In genomic region chr6:113388960-113389359, GRCm38 (mm10) we compare ENCODE assay signal across 10 mouse cellular contexts. TPM values are rescaled to one million over a fixed set of nuclear protein-coding genes. Genes with fewer than 3 reads are reported as not detected.
DNase-seq lines count a peak whose midpoint lies in the region; ATAC-seq and TF ChIP-seq lines count a peak whose summit lies in the region.
"Had no signal": no experiment of that assay in that cellular context is flagged by ENCODE, and none has a peak within 500 bp of the region (broad histone marks: within the 10 kb centered on the region; RNA-seq: fewer than 3 reads in every experiment).

TSS of gene Ttll3 (plus strand) at chr6:113389260.

- peaks cover 62% of the 10 kb centered on the region for H3K36me3 ChIP-seq in stomach, embryonic 15.5 days
- H3K36me3 ChIP-seq in stomach, postnatal 0 days (ENCODE audit: control insufficient read depth, insufficient read depth, low read length): peaks cover 34% of the 10 kb centered on the region

- DNase-seq in layer of hippocampus, adult 8-10 months (ENCODE audit: low spot score in 2 of 2): no peak
- no peak for DNase-seq in layer of hippocampus, adult 11-12 months (ENCODE audit: low spot score)
- DNase-seq in stomach, postnatal 0 days (ENCODE audit: low spot score): no peak
- DNase-seq in ovary, postnatal 14 days (ENCODE audit: low spot score): no peak
- no peak for DNase-seq in urinary bladder, adult 2 months (ENCODE audit: low spot score)
- DNase-seq: cerebellum, adult 18-20 months had no signal

- no peaks in the 10 kb centered on the region for H3K9me3 ChIP-seq in stomach, embryonic 15.5 days
- no peaks in the 10 kb centered on the region for H3K9me3 ChIP-seq in stomach, postnatal 0 days (ENCODE audit: control insufficient read depth, low read length)
- H3K9me3 ChIP-seq: heart, embryonic 13.5 days had no signal

- 67% methylated on average over 8 of the region's 8 CpGs for WGBS in stomach, embryonic 15.5 days
- WGBS in stomach, postnatal 0 days: 60% methylated on average over 8 of the region's 8 CpGs

- no peak for TF ChIP-seq EP300 in stomach, postnatal 0 days (optimal IDR thresholded peaks at IDR 0.05)

- H3K4me1 ChIP-seq in stomach, embryonic 15.5 days: peaks cover 11% of the 10 kb centered on the region
- peaks cover 3% of the 10 kb centered on the region; the same call in 1 of the 2 replicates for H3K4me1 ChIP-seq in stomach, postnatal 0 days (replicated peaks; ENCODE audit: control insufficient read depth, insufficient read depth)

- 0 out of 2 replicates have a peak within 1 kb of the TSS, but pooled peaks have one; percentile 3 for H3K27ac ChIP-seq in stomach, embryonic 15.5 days
- no peak within 1 kb of the TSS for H3K27ac ChIP-seq in stomach, postnatal 0 days (replicated peaks)
- H3K27ac ChIP-seq: heart, embryonic 13.5 days had no signal

- TF ChIP-seq CTCF in stomach, postnatal 0 days (IDR thresholded peaks at IDR 0.05; ENCODE audit: low read depth): no peak

- no peak within 1 kb of the TSS for H3K4me3 ChIP-seq in stomach, embryonic 15.5 days (replicated peaks)
- no peak within 1 kb of the TSS for H3K4me3 ChIP-seq in stomach, postnatal 0 days (ENCODE audit: low read depth, low read length)
- H3K4me3 ChIP-seq: heart, embryonic 13.5 days had no signal

- no peaks in the 10 kb centered on the region for H3K27me3 ChIP-seq in stomach, embryonic 15.5 days (replicated peaks)
- H3K27me3 ChIP-seq in stomach, postnatal 0 days (ENCODE audit: control insufficient read depth, insufficient read depth, low read length): no peaks in the 10 kb centered on the region
- H3K27me3 ChIP-seq: heart, embryonic 13.5 days had no signal

- ATAC-seq in stomach, embryonic 15.5 days (ENCODE audit: insufficient read depth, low FRiP score, low read depth): no peak
- no peak for ATAC-seq in stomach, postnatal 0 days (ENCODE audit: low FRiP score, low TSS enrichment)
- ATAC-seq in inflammation-experienced regulatory T-cells, adult 6 months: no peak
- ATAC-seq: intestine, postnatal 0 days had no signal

- no peak within 1 kb of the TSS for H3K9ac ChIP-seq in stomach, embryonic 15.5 days
- H3K9ac ChIP-seq in stomach, postnatal 0 days (ENCODE audit: low read length): no peak within 1 kb of the TSS
- H3K9ac ChIP-seq: heart, embryonic 13.5 days had no signal

- no peak within 1 kb of the TSS for H3K4me2 ChIP-seq in stomach, embryonic 15.5 days
- no peak within 1 kb of the TSS for H3K4me2 ChIP-seq in stomach, postnatal 0 days (replicated peaks; ENCODE audit: low read depth)
- H3K4me2 ChIP-seq: heart, embryonic 13.5 days had no signal

RNA-seq across cellular contexts. Expression of gene Ttll3, which starts in this region (rescaled TPM):
- 10 to 100 TPM; 17.2 to 21.6 (median 19.6) TPM for total RNA-seq in layer of hippocampus, adult 8-10 months (2022)
- 2.9 and 3.2 TPM in 2 replicates for polyA plus RNA-seq in stomach, embryonic 15.5 days (2015; fragmentation: Nextera tagmentation; extraction: Ambion mirVana)
- 1.2 TPM in 2 replicates for polyA plus RNA-seq in stomach, postnatal 0 days (2015; fragmentation: Nextera tagmentation; extraction: Ambion mirVana)
- 10 to 100 TPM in 2 of 3 experiments, 1 to 10 TPM in 1; 6.6 to 18.5 (median 16.4) TPM for polyA plus RNA-seq in inflammation-experienced regulatory T-cells, adult 6 months (2017; shearing (Covaris generic))
- 6.3 and 8.5 TPM in 2 replicates for polyA plus RNA-seq in urinary bladder, adult 2 months (2012; rRNA removed)
